Mouse (Mus musculus): Measurements from ENCODE around the gene Col4a2.

The Col4a2 gene

DNA sequence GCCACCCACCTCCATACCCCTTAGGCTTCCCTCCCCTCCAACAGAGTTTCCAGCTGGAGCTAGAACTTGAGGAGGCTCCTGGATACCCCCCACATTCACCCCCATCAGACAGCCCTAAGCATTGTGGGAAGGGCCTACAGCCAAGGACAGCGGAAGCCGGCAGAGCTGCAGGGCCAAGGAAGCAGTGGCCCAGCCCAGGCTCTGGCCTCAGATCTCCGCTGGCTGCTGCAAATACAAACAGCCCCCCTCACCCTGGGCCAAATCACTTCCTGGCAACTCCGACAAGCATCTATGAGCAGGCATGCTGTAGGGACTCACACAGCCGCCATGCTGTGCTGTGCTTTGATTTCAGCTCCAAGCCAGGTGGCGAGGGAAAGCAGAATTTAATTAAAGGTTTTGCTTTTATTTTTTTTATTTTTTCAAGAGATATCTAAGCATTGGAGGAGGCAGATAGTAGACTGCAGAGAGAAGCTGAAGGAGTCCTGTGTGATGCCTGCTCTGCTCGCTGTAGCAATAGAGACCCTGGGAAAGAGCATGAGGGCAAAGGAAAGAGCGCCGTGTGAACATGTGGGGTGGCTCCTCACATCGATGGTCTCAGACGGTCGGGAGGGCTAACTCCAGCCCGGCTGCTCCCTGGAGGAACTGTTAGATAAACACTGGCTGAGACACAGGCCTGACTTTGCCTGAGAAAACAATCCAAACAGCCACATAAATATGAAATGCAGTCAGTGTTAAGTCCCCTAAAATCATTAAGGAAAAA is 93.3 kb downstream of the Col4a2 start:
- intact Hi-C loops (cut with DNase I), result no loop called here

DNA sequence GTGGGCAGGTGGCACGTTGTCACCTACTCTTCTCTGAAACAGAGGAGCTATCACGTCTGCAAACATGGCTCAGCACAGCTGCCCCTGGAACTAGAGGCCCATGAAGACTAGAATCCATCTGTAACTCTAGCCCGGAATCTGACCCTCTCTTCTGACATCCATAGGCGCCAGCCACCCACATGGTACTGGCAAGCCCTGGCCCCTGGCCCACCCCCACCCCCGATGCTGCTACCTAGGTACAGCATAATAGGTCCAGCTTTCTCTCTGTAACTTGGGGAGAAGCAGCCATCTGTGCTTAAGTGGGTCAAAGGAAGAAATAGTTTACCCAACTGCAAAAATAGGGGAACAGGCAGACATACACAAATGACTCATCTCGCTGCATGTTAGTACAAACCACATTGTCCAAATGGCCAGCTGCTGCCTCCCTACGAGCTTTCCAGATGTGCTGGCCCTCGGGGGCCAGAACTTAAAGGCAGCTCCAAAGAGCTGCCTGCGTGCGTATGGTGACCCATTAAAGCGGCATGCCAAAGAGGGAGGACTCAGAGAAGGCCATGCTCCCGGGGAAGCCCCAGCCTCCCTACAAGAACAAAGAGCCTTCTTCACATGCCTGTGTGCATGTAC is 99.0 kb downstream of the Col4a2 start:
- intact Hi-C loops (cut with DNase I), result no loop called here

DNA sequence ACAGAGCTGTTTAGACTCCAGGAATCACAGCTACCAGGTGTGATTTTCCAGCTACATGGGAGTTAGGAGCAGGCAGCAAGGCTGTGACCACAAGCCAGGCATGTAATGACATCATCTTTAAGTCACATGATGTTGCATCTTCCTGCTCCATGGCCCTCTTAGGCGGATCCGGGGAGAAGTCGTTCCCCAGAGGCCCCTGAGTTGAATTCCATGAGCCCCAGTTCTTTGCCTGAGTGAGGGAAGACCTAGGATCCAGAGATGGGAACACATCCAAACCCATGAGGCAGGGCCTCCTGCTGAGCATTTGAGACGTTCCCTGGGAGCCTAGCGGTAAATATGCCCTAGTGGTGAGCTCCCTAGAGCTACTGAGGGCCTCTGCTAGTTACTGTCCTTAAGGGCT is 99.8 kb downstream of the Col4a2 start:
- intact Hi-C loops (cut with DNase I), result no loop called here

DNA sequence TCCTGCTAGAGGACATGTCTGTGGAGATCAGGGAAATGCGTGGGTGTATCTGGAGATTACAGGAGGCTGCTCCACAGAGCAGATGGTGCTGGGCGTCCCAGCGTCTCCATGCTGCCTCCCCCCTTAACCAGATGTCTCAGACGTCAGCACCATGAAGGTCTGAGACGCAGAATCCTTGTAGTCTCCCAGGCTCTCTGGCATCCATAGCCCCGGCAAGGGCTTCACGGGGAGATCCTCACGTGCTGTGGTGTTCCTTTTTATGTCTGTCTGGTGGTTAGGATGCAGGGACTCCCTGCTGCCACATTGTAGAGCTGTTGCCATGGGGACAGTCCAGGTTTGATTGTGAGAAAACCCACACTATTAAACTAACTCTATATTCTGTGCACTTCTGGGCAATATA is 101.7 kb downstream of the Col4a2 start:
- intact Hi-C loops (cut with DNase I), result no loop called here

DNA sequence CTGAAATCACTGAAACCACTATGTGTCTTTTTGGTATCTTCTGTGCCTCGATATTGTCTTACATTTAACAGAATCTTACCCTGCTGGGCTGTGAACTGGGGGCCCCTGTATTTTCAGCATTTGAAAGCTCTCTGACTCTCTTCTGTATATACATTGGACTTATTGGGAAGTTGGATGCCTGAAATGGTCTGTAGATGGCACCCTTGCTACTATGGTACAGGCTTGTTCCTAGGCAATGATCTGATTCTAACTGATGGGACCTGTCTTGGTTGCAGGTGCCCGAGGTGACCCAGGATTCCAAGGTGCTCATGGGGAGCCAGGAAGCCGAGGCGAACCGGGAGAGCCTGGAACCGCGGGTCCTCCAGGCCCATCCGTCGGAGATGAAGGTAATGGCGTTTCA is 102.5 kb downstream of the Col4a2 start:
- intact Hi-C loops (cut with DNase I), result no loop called here

DNA sequence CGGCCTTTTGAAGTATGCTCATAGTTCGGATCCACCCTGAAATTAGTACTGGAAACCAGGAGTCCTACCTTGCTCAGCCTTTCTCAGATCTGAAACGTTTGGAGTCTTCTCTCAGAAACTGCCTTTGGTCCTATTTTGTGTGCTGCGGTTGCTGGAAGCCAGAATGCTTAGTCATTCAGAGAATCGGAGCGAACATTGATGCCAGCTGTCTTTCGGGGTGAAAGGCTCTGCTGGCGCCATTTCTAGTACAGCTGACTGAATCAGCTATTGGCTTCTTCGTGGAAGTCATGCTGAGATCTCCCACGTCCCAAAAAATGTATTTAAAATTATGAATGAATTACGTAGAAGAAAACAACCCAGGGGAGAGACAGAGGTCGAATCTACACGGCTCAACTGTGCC is 105.2 kb downstream of the Col4a2 start:
- intact Hi-C loops (cut with DNase I), result no loop called here

DNA sequence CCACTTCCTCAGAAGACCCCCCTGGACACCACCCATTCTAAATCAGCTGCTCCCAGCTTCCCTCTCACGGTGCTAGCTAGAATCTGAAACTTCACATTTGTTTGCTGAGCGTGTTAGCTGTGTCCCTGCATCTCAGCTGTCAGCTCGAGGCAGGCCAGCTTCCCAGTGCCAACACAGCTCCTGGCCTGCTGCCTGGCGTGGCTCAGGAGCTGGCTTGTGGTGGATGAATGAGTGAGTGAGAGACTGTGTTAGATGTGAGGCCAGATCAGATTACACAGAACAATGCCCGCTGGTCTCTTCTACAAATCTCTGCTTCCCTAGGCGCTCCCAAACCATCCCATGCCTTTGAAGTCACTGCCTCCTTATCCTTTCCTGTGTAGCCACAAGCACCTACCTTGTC is 106.6 kb downstream of the Col4a2 start:
- intact Hi-C loops (cut with DNase I), result no loop called here

DNA sequence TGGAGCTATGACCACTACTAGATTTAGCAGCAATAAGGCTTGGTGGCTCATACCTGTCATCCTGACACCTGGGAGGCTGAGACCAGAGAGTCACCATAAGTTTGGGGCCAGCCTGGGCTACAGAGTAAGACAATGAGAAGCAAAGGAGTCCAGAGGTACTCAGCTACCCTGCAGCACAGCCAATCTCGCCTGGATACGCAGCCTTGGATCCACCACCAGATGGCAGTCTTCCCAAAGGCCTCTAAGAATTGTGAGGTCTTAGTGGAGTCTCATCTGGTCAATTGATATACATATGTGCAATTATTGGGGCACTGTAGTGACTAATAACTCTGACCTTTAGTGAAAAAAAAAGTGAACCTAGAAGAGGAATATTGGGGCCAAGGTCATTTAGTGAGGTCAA is 107.0 kb downstream of the Col4a2 start:
- intact Hi-C loops (cut with DNase I), result no loop called here

DNA sequence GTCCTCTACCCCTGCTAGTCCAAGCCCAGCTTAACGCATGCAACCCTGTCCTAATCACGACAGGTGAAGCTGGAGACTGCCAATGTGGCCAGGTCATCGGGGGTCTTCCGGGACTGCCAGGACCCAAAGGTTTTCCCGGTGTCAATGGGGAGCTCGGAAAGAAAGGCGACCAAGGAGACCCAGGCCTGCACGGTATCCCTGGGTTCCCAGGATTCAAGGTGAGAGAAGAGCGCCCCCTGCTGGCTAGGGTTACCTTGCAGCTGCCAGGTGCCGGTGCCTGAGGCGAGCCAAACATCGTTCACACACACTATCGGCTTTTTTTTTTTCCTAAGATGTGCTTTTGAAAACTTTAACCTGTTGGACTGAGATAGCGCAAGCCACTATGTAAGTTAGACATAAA is 108.5 kb downstream of the Col4a2 start:
- intact Hi-C loops (cut with DNase I), result no loop called here

DNA sequence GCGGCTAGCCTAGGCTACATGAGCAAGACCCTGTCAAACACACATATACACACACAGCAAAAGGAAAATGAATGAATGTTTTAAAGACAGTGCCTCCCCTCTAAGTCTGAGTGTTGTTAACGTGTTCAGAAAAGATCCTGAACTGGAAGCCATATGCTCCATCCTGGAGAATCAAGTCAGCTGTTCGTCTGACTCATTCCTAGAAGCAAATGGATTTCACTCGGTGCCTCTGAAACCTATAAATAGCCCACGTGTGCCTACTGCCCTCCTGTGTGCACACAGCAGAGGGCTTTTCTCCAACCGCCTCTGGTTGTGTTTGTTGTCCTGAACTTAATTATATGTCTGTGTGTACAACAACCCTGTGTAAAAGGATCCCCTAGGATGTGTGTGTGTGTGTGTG is 109.4 kb downstream of the Col4a2 start:
- intact Hi-C loops (cut with DNase I), result no loop called here

DNA sequence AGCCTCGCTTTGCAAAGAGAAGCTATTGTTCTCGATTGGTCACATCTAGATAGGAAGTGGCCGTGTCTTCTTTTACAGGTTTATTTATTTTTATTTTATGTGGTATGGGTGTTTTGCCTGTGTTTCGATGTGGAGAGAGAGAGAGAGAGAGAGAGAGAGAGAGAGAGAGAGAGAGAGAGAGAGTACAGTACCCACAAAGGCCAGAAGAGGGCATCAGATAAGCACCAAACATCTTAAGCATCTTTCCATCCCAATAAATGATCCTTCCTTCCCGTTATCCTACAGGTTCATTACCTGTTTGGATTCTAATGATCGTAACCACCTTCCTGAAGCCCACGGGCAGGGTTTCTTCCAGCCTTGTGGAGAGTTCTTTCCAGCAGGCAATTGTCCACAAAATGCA is 110.5 kb downstream of the Col4a2 start:
- intact Hi-C loops (cut with DNase I), result no loop called here

DNA sequence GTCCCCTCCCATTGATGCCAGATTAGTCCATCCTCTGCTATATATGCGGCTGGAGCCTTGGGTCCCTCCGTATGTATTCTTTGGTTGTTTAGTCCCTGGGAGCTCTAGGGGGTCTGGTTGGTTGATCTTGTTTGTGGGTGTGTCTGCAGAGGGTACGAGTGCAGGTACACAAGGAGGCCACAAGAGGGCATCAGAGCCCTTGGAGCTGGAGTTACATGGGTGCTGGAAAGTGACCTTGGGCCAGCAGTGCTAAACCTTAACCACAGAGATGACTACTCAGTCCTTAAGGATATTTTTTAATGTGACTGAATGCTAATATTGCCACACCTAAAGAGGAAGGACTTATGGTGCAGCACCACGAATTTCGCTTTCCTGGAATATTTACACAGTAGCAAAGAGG is 118.1 kb downstream of the Col4a2 start:
- intact Hi-C loops (cut with DNase I), result loop anchor here (5.0 kb wide), 1 partner anchor 52 kb away; no protein-coding TSS in a partner anchor

DNA sequence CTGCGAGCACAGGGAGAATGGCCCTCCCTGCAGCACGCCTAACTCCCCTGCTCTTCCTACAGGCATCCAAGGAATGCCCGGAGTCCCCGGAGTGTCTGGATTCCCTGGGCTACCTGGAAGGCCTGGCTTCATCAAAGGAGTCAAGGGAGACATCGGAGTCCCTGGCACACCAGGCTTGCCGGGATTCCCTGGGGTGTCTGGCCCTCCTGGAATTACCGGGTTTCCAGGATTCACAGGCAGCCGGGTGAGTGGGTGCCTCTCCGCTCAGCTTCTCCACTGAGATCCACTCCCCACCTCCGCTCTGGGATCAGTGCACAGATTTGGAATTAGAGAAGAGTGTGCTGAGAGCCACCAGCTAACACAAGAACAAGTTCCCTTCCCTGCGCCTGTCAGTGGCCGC is 125.3 kb downstream of the Col4a2 start:
- intact Hi-C loops (cut with DNase I), result no loop called here

DNA sequence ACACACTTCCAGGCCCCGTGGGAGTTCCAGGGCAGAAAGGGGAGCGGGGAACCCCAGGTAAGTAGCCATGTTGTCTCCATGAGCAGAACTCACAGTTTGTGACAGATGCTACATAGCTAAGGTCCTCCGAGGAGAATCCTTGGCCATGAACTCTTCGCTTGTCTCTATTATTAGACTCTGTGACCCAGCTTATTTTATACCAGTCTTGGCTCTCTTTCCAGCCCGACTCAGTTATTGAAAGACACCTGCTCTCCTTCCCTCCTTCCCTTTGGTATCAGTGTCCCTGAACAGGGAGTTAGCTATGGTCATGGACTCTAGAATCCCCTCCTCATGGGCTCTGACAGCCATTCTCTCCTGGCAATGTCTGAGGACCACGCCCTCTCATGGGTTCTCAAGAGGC is 128.7 kb downstream of the Col4a2 start:
- intact Hi-C loops (cut with DNase I), result no loop called here

DNA sequence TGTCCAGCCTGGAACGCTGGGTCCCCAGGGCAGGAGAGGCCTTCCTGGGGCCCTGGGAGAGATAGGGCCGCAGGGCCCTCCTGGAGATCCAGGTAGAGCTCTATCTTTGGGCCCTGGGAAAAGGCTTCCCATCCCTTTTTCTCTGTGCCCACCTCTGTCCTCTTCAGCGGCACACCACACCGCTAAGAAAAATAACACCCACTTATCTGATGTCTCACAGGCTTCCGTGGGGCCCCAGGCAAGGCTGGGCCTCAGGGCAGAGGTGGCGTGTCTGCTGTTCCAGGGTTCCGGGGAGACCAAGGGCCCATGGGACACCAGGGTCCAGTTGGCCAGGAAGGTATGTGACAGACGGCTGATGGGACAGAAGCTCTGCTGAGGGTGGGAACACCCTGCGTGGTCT is 131.0 kb downstream of the Col4a2 start:
- intact Hi-C loops (cut with DNase I), result no loop called here

DNA sequence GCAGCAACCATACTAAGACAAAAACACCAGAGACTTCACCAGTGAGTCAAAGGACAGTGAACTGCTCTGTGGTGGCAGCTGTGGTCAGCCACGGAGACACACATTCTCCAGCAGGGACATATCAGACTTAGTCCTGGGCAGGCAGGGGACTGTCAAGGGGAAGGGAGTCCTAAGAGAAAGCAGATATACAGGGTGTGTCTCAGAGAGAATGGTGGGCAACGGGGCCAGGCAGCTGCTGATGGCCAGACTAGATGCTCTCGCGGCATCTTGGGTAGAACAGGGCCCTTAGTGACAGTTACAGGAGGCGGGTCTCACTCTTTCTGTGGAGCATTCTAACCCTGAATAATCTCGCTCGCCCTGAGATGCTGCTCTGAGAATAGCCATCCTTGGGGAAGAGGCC is 131.6 kb downstream of the Col4a2 start:
- intact Hi-C loops (cut with DNase I), result no loop called here

DNA sequence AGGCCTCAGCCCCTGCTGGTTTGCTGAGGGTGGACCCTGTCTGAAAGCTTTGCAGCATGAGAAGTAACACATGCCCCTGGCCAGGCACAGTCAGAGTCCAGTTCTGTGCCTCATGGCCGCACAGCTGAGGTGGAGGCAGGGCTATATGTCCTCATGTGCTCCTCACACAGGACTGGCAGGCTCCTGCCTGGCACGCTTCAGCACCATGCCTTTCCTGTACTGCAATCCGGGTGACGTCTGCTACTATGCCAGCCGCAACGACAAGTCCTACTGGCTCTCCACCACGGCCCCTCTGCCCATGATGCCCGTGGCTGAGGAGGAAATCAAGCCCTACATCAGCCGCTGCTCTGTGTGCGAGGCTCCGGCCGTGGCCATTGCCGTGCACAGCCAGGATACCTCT is 133.2 kb downstream of the Col4a2 start:
- intact Hi-C loops (cut with DNase I), result no loop called here

DNA sequence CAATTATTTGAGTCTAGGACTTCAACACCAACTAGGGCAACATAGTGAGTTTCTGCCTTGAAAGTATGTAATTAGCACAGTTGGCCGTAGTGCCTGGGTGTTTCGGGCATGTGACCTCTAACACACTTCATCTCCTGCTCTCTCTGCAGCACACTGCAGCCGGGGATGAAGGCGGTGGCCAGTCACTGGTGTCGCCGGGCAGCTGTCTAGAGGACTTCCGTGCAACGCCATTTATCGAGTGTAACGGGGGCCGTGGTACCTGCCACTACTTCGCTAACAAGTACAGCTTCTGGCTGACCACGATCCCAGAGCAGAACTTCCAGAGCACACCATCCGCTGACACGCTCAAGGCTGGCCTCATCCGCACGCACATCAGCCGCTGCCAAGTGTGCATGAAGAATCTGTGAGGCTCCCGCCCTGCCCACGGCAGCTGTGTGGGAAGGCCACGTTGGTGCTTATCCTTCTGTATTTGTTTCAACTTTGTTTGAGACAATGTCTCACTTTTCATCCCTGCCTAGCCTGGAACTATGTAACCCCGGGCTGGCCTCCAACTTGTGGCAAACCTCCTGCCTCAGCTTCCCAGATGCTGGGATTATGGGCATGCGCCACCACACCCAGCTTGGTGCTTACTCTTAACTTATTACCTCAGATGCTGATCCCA is 135.4 kb downstream of the Col4a2 start:
- intact Hi-C loops (cut with DNase I), result no loop called here

DNA sequence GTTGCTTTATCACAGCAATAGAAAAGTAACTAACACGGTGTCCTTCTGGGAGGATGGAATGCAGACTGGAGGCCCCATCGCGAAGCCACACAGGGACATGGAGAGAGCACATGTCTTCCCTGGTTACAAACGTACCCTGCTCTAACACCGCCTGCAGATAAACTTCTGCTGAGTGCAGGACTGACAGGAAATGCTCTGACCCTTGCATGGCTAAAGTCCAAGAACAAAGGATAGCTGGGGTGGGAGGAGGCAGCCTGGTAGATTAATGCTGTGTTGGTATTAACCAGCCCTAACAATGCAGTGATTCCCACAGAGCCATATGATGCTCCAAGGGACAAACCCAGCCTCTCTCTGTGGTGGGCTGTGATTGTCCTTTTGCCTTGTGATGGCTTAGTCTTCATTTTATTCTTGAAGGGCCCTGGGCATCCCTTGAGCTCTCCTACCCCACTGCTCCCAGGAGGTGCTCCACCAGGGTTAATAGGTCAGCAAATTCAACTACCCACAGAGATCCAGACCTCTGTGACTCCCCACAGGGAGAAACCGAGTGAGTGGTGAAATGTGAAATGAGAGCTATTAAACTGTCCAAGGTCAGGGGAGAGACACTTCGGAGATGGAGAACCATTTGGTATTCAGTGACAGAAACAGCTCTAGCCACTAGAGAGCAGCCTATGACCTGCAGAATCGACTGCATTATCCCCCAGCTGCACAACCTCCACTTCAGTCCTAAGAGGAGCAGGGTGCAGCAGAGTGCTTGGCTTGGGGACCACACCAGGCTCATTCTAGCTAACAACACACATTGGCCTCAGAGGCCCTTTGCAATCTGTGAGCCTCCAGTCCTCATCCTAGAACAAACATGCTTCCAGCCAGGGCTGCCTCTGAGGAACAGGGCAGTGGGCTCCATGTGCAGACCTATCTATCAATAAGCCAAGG is 137.8 kb downstream of the Col4a2 start:
- intact Hi-C loops (cut with DNase I), result loop anchor here (2.0 kb wide), 1 partner anchor 34 kb away; no protein-coding TSS in a partner anchor

DNA sequence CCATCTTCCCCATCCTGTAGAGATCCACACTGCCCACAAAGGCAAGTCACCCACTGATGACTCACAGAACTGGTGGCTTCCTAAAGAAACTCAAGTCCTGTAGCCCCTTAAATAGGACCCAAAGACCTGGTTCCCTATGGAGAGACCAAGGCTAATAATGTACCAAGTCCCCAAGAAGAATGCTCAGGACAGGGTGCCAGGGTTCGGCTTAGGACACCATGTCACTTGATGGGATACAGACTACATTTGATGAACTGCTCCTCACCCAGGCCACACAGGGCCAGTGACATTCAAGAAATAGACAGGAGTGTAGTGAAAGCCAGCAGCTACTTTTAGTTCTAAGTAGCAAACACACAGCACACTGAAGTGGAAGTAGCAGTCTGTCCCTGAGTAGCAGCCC is 139.5 kb downstream of the Col4a2 start:
- intact Hi-C loops (cut with DNase I), result no loop called here

DNA sequence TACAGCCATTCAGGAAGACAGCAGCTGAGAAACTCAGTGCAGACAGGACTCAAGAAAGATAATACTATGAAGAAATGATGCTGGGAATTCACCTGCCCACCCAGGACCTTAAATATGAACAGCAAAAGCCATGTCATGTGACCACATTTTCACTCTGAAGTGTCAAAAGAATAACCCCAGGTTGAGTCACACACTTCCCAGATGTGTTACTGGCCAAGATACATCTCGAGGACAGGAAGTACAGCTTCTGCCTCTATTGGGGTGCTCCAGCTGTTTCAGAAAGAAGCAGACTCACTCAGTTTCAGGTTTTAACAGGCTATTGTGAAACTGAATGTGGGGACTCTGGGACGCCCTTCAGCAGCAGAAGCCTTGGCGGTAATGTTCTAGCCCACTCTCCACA is 140.0 kb downstream of the Col4a2 start:
- intact Hi-C loops (cut with DNase I), result no loop called here

DNA sequence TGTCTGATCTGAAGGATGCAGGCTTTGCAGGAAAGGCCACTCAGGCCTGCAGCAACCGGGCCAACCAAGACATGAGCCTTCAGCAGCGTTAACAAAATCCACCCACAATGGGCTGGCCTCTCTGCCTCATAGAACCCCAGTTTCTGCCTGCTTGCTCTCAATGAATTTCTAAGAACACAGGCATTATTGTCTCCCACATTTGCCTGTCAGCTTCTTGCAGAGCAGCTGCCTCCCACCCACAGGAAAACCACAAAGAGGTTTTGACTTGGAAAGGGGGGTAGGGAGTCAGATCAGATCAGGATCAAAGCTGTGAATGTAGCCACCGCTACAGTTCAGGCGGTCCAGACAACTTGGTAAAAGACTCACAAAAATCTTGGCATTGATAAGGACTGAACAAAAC is 140.4 kb downstream of the Col4a2 start:
- intact Hi-C loops (cut with DNase I), result no loop called here

Data from adrenal gland (tissue).